Mouse (Mus musculus) lung, embryonic 15.5 days (tissue): ENCODE results near the gene Hip1r. TPM values are rescaled to one million over a fixed set of nuclear protein-coding genes. Genes with fewer than 3 reads are reported as not detected.

ENCODE experiments used
- ATAC-seq: fragments of 200-750 bp; cut with Nextera tagmentation; 2 replicates; pipeline ENCODE4 v1.8.0; 2017; ENCODE audit warnings: moderate number of reproducible peaks, borderline replicate concordance; ENCODE audit not compliant: low FRiP score, low TSS enrichment; ENCODE audit errors: extremely low read depth
- H3K27ac ChIP-seq: fragments of 300-500 bp; sonication (generic); 2 replicates; pipeline ENCODE4 v1.5.1; 2015; ENCODE audit warnings: moderate library complexity, mild to moderate bottlenecking, inconsistent platforms
- H3K27me3 ChIP-seq: fragments of 300-500 bp; sonication (generic); 2 replicates; pipeline ENCODE4 v1.6.1; 2015; ENCODE audit warnings: inconsistent platforms
- H3K36me3 ChIP-seq: fragments of 300-500 bp; sonication (generic); 2 replicates; pipeline ENCODE4 v1.6.1; 2015; ENCODE audit warnings: inconsistent platforms
- H3K4me1 ChIP-seq: fragments of 300-500 bp; sonication (generic); 2 replicates; pipeline ENCODE4 v1.6.1; 2015; ENCODE audit warnings: inconsistent platforms
- H3K4me2 ChIP-seq: fragments of 300-500 bp; sonication (generic); 2 replicates; pipeline ENCODE4 v1.6.1; 2015; ENCODE audit warnings: inconsistent platforms, mild to moderate bottlenecking, moderate library complexity
- H3K4me3 ChIP-seq: fragments of 300-500 bp; sonication (generic); 2 replicates; pipeline ENCODE4 v1.5.1; 2015; ENCODE audit warnings: mild to moderate bottlenecking, inconsistent platforms
- H3K9ac ChIP-seq: fragments of 300-500 bp; sonication (generic); 2 replicates; pipeline ENCODE4 v1.6.1; 2015; ENCODE audit warnings: inconsistent platforms
- H3K9me3 ChIP-seq: fragments of 300-500 bp; sonication (generic); 2 replicates; pipeline ENCODE4 v1.6.1; 2016; ENCODE audit warnings: inconsistent platforms
- WGBS: fragments of 180-500 bp; shearing (Covaris S2); methylation state at CpG from one replicate; pipeline ENCODE4 v1.1.7; 2015; 5-methylcytosine and 5-hydroxymethylcytosine counted together
- polyA plus RNA-seq: library from polyadenylated mRNA; unstranded; fragments of >200 nt; fragmentation: Nextera tagmentation; extraction: Ambion mirVana; gene quantifications from 2 replicates; pipeline ENCODE4 v1.2.1, GENCODE M21; 2015

Hip1r gene
- 11.8 and 13.3 TPM in 2 replicates for polyA plus RNA-seq

GRCm38 (mm10) chr5:123973299-123974178 is at the start of gene Hip1r:
Gene Hip1r (plus strand): TSS chr5:123973628.
- Histone ChIP-seq H3K4me2 (peak within 1 kb of the TSS; percentile 96), H3K27me3 (peaks cover 31% of the 10 kb centered on the region; the same call in 1 of the 2 replicates), H3K4me1 (peaks cover 34% of the 10 kb centered on the region), H3K4me3 (peak within 1 kb of the TSS; percentile 71), H3K9ac (peak within 1 kb of the TSS; percentile 60), H3K36me3 (no peaks in the 10 kb centered on the region), H3K27ac (peak within 1 kb of the TSS; percentile 50), H3K9me3 (no peaks in the 10 kb centered on the region)
- ATAC-seq, result peak; percentile 71
- WGBS, result under 1% methylated on average over 88 of the region's 106 CpGs

- Histone ChIP-seq H3K4me1 (peaks cover 10% of the 10 kb centered on the region), H3K4me3 (no peak within 1 kb of the TSS), H3K9me3 (no peaks in the 10 kb centered on the region), H3K9ac (no peak within 1 kb of the TSS), H3K27ac (no peak within 1 kb of the TSS), H3K36me3 (peaks cover 69% of the 10 kb centered on the region), H3K4me2 (no peak within 1 kb of the TSS), H3K27me3 (no peaks in the 10 kb centered on the region)
- ATAC-seq, result no peak
- WGBS, result 84% methylated on average over 9 of the region's 9 CpGs
Measured at GRCm38 (mm10) chr5:123927118-123927517, 46.3 kb upstream of the Hip1r start, which contains the start of gene Gm43518. Gene Gm43518 (plus strand): TSS chr5:123927418.

GRCm38 (mm10) chr5:123930508-123930989 is 42.9 kb upstream of the Hip1r start, which contains the start of gene Ccdc62:
Gene Ccdc62 (plus strand): TSS chr5:123930679.
- peak; percentile 98 for ATAC-seq
- peaks cover 37% of the 10 kb centered on the region for H3K36me3 ChIP-seq
- peaks cover 10% of the 10 kb centered on the region for H3K4me1 ChIP-seq
- peak within 1 kb of the TSS; percentile 93 for H3K9ac ChIP-seq
- H3K9me3 ChIP-seq, result no peaks in the 10 kb centered on the region
- no peaks in the 10 kb centered on the region for H3K27me3 ChIP-seq
- peak within 1 kb of the TSS; percentile 65 for H3K4me3 ChIP-seq
- H3K27ac ChIP-seq, result peak within 1 kb of the TSS; percentile 86
- under 1% methylated on average over 56 of the region's 56 CpGs for WGBS
- H3K4me2 ChIP-seq, result peak within 1 kb of the TSS; percentile 78

- Histone ChIP-seq H3K27ac (0 out of 2 replicates have a peak overlapping the region, but pooled peaks have one; percentile 83), H3K4me3 (peak overlapping the region; percentile 65), H3K27me3 (no peaks in the 10 kb centered on the region), H3K4me2 (peak overlapping the region; percentile 78), H3K36me3 (peaks cover 31% of the 10 kb centered on the region), H3K4me1 (peaks cover 10% of the 10 kb centered on the region), H3K9ac (peak overlapping the region; percentile 93), H3K9me3 (no peaks in the 10 kb centered on the region)
- WGBS, result 44% methylated on average over 13 of the region's 13 CpGs
- no peak for ATAC-seq
Measured at GRCm38 (mm10) chr5:123931131-123931530, 42.3 kb upstream of the Hip1r start.

GRCm38 (mm10) chr5:123932927-123933326 is 40.5 kb upstream of the Hip1r start:
- Histone ChIP-seq H3K27me3 (no peaks in the 10 kb centered on the region), H3K36me3 (peaks cover 13% of the 10 kb centered on the region), H3K9me3 (no peaks in the 10 kb centered on the region), H3K4me1 (peaks cover 10% of the 10 kb centered on the region), H3K4me2 (no peak overlapping the region), H3K9ac (no peak overlapping the region), H3K27ac (no peak overlapping the region), H3K4me3 (no peak overlapping the region)
- no peak for ATAC-seq

GRCm38 (mm10) chr5:123933556-123933955 is 39.9 kb upstream of the Hip1r start:
- WGBS, result 88% methylated on average over 12 of the region's 12 CpGs
- no peak overlapping the region for H3K4me2 ChIP-seq
- H3K9me3 ChIP-seq, result no peaks in the 10 kb centered on the region
- H3K4me1 ChIP-seq, result peaks cover 10% of the 10 kb centered on the region
- no peak overlapping the region for H3K27ac ChIP-seq
- peaks cover 7% of the 10 kb centered on the region; the same call in 1 of the 2 replicates for H3K36me3 ChIP-seq
- no peak for ATAC-seq
- no peak overlapping the region for H3K9ac ChIP-seq
- no peaks in the 10 kb centered on the region for H3K27me3 ChIP-seq
- H3K4me3 ChIP-seq, result no peak overlapping the region

GRCm38 (mm10) chr5:123933957-123934591 is 39.4 kb upstream of the Hip1r start:
- no peak for ATAC-seq
- Histone ChIP-seq H3K9ac (no peak overlapping the region), H3K4me1 (peaks cover 10% of the 10 kb centered on the region), H3K4me3 (no peak overlapping the region), H3K9me3 (no peaks in the 10 kb centered on the region), H3K4me2 (no peak overlapping the region), H3K27me3 (no peaks in the 10 kb centered on the region), H3K27ac (no peak overlapping the region), H3K36me3 (0 out of 2 replicates have a peak, but pooled peaks cover 3% of the 10 kb centered on the region)
- 37% methylated on average over 18 of the region's 18 CpGs for WGBS

- Histone ChIP-seq H3K4me3 (no peak overlapping the region), H3K27ac (no peak overlapping the region), H3K36me3 (no peaks in the 10 kb centered on the region), H3K9me3 (no peaks in the 10 kb centered on the region), H3K27me3 (no peaks in the 10 kb centered on the region), H3K4me2 (no peak overlapping the region), H3K9ac (no peak overlapping the region), H3K4me1 (peaks cover 6% of the 10 kb centered on the region)
- no peak for ATAC-seq
- WGBS, result 85% methylated on average over 5 of the region's 5 CpGs
Measured at GRCm38 (mm10) chr5:123935931-123936330, 37.5 kb upstream of the Hip1r start.

- no peaks in the 10 kb centered on the region for H3K36me3 ChIP-seq
- WGBS, result 82% methylated on average over 5 of the region's 5 CpGs
- H3K27me3 ChIP-seq, result no peaks in the 10 kb centered on the region
Measured at GRCm38 (mm10) chr5:123938479-123938878, 34.9 kb upstream of the Hip1r start.

GRCm38 (mm10) chr5:123946546-123946945 is 26.9 kb upstream of the Hip1r start:
- H3K27me3 ChIP-seq, result no peaks in the 10 kb centered on the region
- no peak overlapping the region for H3K4me2 ChIP-seq
- H3K36me3 ChIP-seq, result no peaks in the 10 kb centered on the region
- no peak overlapping the region for H3K4me3 ChIP-seq
- 48% methylated on average over 4 of the region's 4 CpGs for WGBS
- no peaks in the 10 kb centered on the region for H3K9me3 ChIP-seq
- no peak overlapping the region for H3K27ac ChIP-seq
- H3K4me1 ChIP-seq, result no peaks in the 10 kb centered on the region
- H3K9ac ChIP-seq, result no peak overlapping the region
- no peak for ATAC-seq

More at GRCm38 (mm10) chr5:123938479-123938878, 34.9 kb upstream of the Hip1r start:
- no peak overlapping the region for H3K9ac ChIP-seq
- H3K4me1 ChIP-seq, result no peaks in the 10 kb centered on the region
- no peak overlapping the region for H3K4me3 ChIP-seq
- H3K4me2 ChIP-seq, result no peak overlapping the region
- no peak for ATAC-seq
- no peaks in the 10 kb centered on the region for H3K9me3 ChIP-seq
- no peak overlapping the region for H3K27ac ChIP-seq

- Histone ChIP-seq H3K4me2 (no peak overlapping the region), H3K4me3 (no peak overlapping the region), H3K4me1 (no peaks in the 10 kb centered on the region), H3K36me3 (no peaks in the 10 kb centered on the region), H3K27ac (no peak overlapping the region), H3K27me3 (no peaks in the 10 kb centered on the region), H3K9ac (no peak overlapping the region), H3K9me3 (no peaks in the 10 kb centered on the region)
- 44% methylated on average over 7 of the region's 7 CpGs for WGBS
- ATAC-seq, result no peak
Measured at GRCm38 (mm10) chr5:123947041-123947761, 26.2 kb upstream of the Hip1r start.
